Mouse (Mus musculus): ENCODE data around the gene Usp17lc. TPM values are rescaled to one million over a fixed set of nuclear protein-coding genes. Genes with fewer than 3 reads are reported as not detected.
"Not testable (repeated sequence)": the region's sequence is repeated elsewhere in the genome, so short reads cannot be mapped to it uniquely, and the experiment has no call there.

The Usp17lc gene
- not detected in 2 replicates for polyA plus RNA-seq (2015; fragmentation: Nextera tagmentation; extraction: Ambion mirVana)

DNA sequence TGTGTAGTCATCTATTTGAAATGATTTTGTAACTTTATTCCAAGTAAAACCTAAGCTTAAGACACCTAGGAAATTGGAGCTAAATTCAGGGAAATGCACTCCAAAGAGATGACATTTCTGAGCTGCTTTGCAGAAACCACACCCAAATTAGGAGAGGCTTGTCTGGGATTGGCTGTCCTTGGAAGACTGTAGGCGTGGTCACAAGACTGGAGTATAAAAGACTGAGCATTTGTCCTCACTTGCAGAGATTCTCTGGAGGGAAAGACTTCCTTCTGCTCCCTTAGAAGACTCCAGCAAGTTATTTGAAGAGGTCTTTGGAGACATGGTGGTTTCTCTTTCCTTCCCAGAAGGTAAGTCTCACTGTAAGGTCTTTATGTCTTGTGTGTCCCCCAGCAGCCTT lies at the start of gene Usp17lc:
Gene Usp17lc (plus strand): TSS at position 301 of the 400 bp plus-strand sequence.
- not testable (repeated sequence) for H3K9me3 ChIP-seq; H3K36me3 ChIP-seq (replicated peaks); H3K27ac ChIP-seq; ATAC-seq (replicated peaks); H3K4me3 ChIP-seq; H3K4me1 ChIP-seq; H3K4me2 ChIP-seq; H3K9ac ChIP-seq; H3K27me3 ChIP-seq (replicated peaks)
- 58% methylated on average over 1 of the region's 1 CpGs for WGBS

DNA sequence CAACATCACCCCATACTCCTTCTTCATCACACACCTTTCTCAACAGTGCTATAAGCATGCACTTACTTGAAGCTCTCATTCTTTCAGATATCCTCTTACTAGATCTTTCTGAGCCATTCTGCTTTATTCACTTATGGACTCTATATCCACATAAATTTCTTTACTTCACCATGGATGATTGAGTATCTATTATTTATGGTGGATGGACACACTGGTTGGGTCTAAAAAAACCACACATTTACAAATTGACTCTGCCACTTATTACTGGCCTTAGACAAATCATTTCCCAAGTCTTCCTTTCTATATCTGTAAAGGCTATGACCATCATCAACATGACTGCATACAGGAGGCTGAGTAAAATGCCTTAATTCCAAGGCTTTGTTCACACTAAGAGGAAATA lies 28.8 kb upstream of the Usp17lc start, which contains the start of gene Olfr603:
Gene Olfr603 (minus strand): TSS at position 101 of the 400 bp plus-strand sequence.
- H3K36me3 ChIP-seq (replicated peaks) = no peaks in the 10 kb centered on the region
- H3K27me3 ChIP-seq (replicated peaks) = no peaks in the 10 kb centered on the region
- H3K27ac ChIP-seq = no peak within 1 kb of the TSS
- no peak within 1 kb of the TSS for H3K9ac ChIP-seq
- no peaks in the 10 kb centered on the region for H3K4me1 ChIP-seq
- H3K4me3 ChIP-seq = no peak within 1 kb of the TSS
- H3K9me3 ChIP-seq = no peaks in the 10 kb centered on the region
- ATAC-seq (replicated peaks) = no peak
- H3K4me2 ChIP-seq = no peak within 1 kb of the TSS

DNA sequence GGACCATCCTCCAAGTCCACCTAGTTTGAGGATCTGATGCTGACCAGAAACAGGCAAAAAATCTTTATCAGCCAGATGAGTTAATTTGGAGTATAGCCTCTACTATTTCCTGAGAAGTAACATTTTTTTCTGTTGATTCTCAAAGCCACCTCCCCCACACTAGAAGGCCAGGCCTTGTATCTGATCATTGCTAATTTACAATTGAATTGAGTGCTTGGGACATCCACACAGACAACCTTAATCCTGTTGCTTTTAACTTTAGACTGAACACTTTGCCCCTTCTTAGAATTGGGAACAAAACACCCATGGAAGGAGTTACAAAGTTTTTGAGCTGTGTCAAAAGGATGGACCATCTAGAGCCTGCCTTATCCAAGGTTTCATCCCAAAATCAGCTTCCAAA lies 17.1 kb upstream of the Usp17lc start:
- ATAC-seq (replicated peaks) = no peak
- H3K27me3 ChIP-seq (replicated peaks) = no peaks in the 10 kb centered on the region
- H3K4me3 ChIP-seq = no peak overlapping the region
- no peak overlapping the region for H3K4me2 ChIP-seq
- H3K9me3 ChIP-seq = no peaks in the 10 kb centered on the region
- no peak overlapping the region for H3K9ac ChIP-seq
- no peaks in the 10 kb centered on the region for H3K36me3 ChIP-seq (replicated peaks)
- no peaks in the 10 kb centered on the region for H3K4me1 ChIP-seq
- no peak overlapping the region for H3K27ac ChIP-seq

DNA sequence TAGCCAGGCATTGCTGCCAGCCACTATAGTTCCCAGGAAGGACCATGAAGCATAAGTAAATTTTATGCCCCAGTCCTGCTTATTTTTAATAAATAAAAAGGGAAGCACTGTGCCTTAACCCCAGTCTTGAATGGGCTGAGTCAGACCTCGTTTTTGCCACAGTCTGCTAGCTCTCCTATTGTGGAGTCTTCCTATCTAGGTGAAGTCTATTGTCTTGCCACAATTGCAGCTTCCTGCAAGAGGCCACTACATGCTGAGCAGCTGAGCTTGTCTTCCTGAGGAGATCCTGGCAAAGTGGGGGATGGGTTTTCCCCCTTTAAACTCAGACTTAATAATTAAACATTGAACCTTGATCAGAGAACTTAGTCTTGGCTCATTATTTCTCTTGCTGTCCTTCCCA lies 15.9 kb upstream of the Usp17lc start:
- Histone ChIP-seq H3K9me3 (no peaks in the 10 kb centered on the region), H3K36me3 (replicated peaks) (no peaks in the 10 kb centered on the region), H3K4me1 (no peaks in the 10 kb centered on the region), H3K27me3 (replicated peaks) (no peaks in the 10 kb centered on the region), H3K4me2 (no peak overlapping the region), H3K4me3 (no peak overlapping the region), H3K27ac (no peak overlapping the region), H3K9ac (no peak overlapping the region)
- ATAC-seq (replicated peaks) = no peak
- 0% methylated on average over 1 of the region's 1 CpGs for WGBS

DNA sequence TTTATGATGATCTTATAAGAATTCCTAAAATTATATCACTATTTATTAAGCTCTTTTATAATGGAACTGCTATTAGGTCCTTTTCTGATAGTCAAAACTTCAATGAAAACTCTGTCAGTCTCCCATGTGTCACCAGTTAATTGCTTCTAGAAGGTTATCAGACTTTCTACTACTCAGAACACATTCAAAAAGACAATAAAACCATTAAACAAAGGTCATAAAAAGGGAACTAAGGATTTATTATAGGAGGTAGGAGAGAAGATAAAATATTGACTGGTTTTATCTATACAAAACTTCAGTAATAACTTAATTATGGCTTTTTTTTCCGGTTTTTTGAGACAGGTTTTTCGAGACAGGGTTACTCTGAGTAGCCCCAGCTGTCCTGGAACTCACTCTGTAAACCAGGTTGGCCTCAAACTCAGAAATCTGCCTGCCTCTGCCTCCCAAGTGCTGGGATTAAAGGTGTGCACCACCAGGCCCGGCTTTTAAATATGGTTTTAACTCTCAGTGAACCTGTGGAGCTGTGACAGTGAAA lies 8.3 kb upstream of the Usp17lc start:
- ATAC-seq (replicated peaks); H3K27ac ChIP-seq; H3K9ac ChIP-seq; H3K4me3 ChIP-seq; H3K27me3 ChIP-seq (replicated peaks); H3K4me2 ChIP-seq; H3K4me1 ChIP-seq; H3K9me3 ChIP-seq; H3K36me3 ChIP-seq (replicated peaks): not testable (repeated sequence)
- WGBS = 76% methylated on average over 3 of the region's 3 CpGs

DNA sequence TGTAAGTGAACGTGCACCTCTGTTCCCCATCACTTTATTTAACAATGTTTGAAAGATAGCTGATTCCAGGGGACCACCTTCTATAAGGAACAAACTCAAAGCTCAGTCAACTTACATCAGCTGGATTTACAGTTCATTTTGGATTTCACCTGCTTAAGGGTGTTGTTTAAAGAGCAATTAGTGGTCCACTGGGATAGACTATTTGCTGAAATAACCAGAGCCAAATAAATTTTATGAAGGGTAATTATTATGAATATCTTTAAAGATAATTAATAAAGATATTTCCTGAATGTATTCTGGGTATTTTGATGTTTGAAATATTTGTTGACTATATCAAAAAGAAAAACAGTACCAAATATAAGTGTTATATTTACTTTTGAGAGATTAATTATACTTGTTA lies 30.5 kb downstream of the Usp17lc start, which contains the start of gene Olfr605:
Gene Olfr605 (minus strand): TSS at position 101 of the 400 bp plus-strand sequence.
- no peak for ATAC-seq (replicated peaks)
- Histone ChIP-seq H3K9me3 (no peaks in the 10 kb centered on the region), H3K4me2 (no peak within 1 kb of the TSS), H3K27ac (no peak within 1 kb of the TSS), H3K9ac (no peak within 1 kb of the TSS), H3K4me3 (no peak within 1 kb of the TSS), H3K4me1 (no peaks in the 10 kb centered on the region), H3K27me3 (replicated peaks) (no peaks in the 10 kb centered on the region), H3K36me3 (replicated peaks) (no peaks in the 10 kb centered on the region)
- WGBS = 93% methylated on average over 1 of the region's 1 CpGs

DNA sequence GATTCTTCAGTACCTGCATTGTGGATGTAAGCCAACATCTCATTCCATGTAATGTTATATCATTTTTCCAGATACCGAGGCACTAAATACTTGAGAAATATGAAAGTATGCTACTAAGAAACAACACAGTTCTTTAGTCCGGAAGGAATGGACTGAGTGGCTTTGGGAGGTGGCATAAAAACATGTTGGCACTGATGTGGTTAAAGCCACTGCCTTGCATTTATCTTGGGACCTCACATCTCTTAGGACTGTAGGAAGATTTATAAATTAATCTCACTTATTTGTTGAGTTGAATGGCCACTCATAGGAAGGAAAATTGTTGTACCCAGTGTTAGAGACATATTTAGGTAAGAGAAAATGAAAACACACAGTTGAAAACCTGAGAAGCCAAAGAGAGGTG lies 33.9 kb downstream of the Usp17lc start, which contains the start of gene Olfr606:
Gene Olfr606 (plus strand): TSS at position 301 of the 400 bp plus-strand sequence.
- WGBS = 95% methylated on average over 2 of the region's 2 CpGs

DNA sequence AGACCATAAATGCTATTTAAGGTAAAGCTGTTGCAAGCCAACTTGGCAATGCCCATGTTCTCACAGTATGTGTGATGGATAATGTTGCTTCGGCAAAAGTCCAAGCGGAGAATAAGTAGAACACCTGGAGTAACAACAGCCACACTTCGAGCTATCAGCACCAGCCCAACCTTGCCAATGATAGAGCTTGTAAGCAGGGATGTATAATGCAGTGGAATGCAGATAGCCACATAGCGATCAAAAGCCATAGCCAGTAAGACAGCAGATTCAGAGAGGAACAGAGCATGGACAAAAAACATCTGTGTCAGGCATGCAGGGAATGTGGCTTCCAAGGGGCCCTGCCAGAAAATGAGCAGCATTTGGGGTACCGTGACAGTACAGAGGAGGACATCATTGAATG lies 45.7 kb downstream of the Usp17lc start:
- WGBS = 94% methylated on average over 5 of the region's 5 CpGs
- H3K36me3 ChIP-seq (replicated peaks) = no peaks in the 10 kb centered on the region
- no peaks in the 10 kb centered on the region for H3K4me1 ChIP-seq
- no peak for ATAC-seq (replicated peaks)
- H3K4me3 ChIP-seq = no peak overlapping the region
- no peak overlapping the region for H3K4me2 ChIP-seq
- no peak overlapping the region for H3K9ac ChIP-seq
- no peaks in the 10 kb centered on the region for H3K9me3 ChIP-seq
- H3K27me3 ChIP-seq (replicated peaks) = no peaks in the 10 kb centered on the region
- no peak overlapping the region for H3K27ac ChIP-seq

More for the DNA sequence above, 33.9 kb downstream of the Usp17lc start, which contains the start of gene Olfr606:
- Histone ChIP-seq H3K9ac (no peak within 1 kb of the TSS), H3K4me2 (no peak within 1 kb of the TSS), H3K27ac (no peak within 1 kb of the TSS), H3K9me3 (no peaks in the 10 kb centered on the region), H3K27me3 (replicated peaks) (no peaks in the 10 kb centered on the region), H3K4me1 (no peaks in the 10 kb centered on the region), H3K36me3 (replicated peaks) (no peaks in the 10 kb centered on the region), H3K4me3 (no peak within 1 kb of the TSS)
- ATAC-seq (replicated peaks) = no peak

Small RNA genes within 50 kb of the gene (microRNA-seq; reads per million reads assigned to microRNA genes)
- not detected for gene Gm25774

Other genes starting within 250 kb of the Usp17lc start
- gene Olfr591, start 236.7 kb upstream of the Usp17lc start, polyA plus RNA-seq (2015; fragmentation: Nextera tagmentation; extraction: Ambion mirVana) = not detected in 2 replicates
- not detected in 2 replicates for gene Olfr592, start 230.3 kb upstream of the Usp17lc start, polyA plus RNA-seq (2015; fragmentation: Nextera tagmentation; extraction: Ambion mirVana)
- gene Olfr593, start 203.2 kb upstream of the Usp17lc start, polyA plus RNA-seq (2015; fragmentation: Nextera tagmentation; extraction: Ambion mirVana) = not detected in 2 replicates
- not detected in 2 replicates for gene Olfr594, start 198.1 kb upstream of the Usp17lc start, polyA plus RNA-seq (2015; fragmentation: Nextera tagmentation; extraction: Ambion mirVana)
- not detected in 2 replicates for gene Usp17ld, start 162.6 kb upstream of the Usp17lc start, polyA plus RNA-seq (2015; fragmentation: Nextera tagmentation; extraction: Ambion mirVana)
- not detected in 2 replicates for gene Olfr596, start 109.4 kb upstream of the Usp17lc start, polyA plus RNA-seq (2015; fragmentation: Nextera tagmentation; extraction: Ambion mirVana)
- not detected in 2 replicates for gene Olfr597, start 98.8 kb upstream of the Usp17lc start, polyA plus RNA-seq (2015; fragmentation: Nextera tagmentation; extraction: Ambion mirVana)
- not detected in 2 replicates for gene Olfr598, start 91.5 kb upstream of the Usp17lc start, polyA plus RNA-seq (2015; fragmentation: Nextera tagmentation; extraction: Ambion mirVana)
- not detected in 2 replicates for gene Olfr599, start 79.2 kb upstream of the Usp17lc start, polyA plus RNA-seq (2015; fragmentation: Nextera tagmentation; extraction: Ambion mirVana)
- gene Olfr600, start 65.4 kb upstream of the Usp17lc start, polyA plus RNA-seq (2015; fragmentation: Nextera tagmentation; extraction: Ambion mirVana) = not detected in 2 replicates
- not detected in 2 replicates for gene Olfr601, start 52.4 kb upstream of the Usp17lc start, polyA plus RNA-seq (2015; fragmentation: Nextera tagmentation; extraction: Ambion mirVana)
- not detected in 2 replicates for gene Olfr603, start 28.9 kb upstream of the Usp17lc start, polyA plus RNA-seq (2015; fragmentation: Nextera tagmentation; extraction: Ambion mirVana)
- gene Olfr605, start 30.4 kb downstream of the Usp17lc start, polyA plus RNA-seq (2015; fragmentation: Nextera tagmentation; extraction: Ambion mirVana) = not detected in 2 replicates
- gene Olfr606, start 34.0 kb downstream of the Usp17lc start, polyA plus RNA-seq (2015; fragmentation: Nextera tagmentation; extraction: Ambion mirVana) = not detected in 2 replicates
- not detected in 2 replicates for gene Olfr607, start 49.1 kb downstream of the Usp17lc start, polyA plus RNA-seq (2015; fragmentation: Nextera tagmentation; extraction: Ambion mirVana)
- gene Olfr608, start 54.8 kb downstream of the Usp17lc start, polyA plus RNA-seq (2015; fragmentation: Nextera tagmentation; extraction: Ambion mirVana) = not detected in 2 replicates
- gene Olfr609, start 83.0 kb downstream of the Usp17lc start, polyA plus RNA-seq (2015; fragmentation: Nextera tagmentation; extraction: Ambion mirVana) = not detected in 2 replicates
- gene Olfr610, start 97.0 kb downstream of the Usp17lc start, polyA plus RNA-seq (2015; fragmentation: Nextera tagmentation; extraction: Ambion mirVana) = not detected in 2 replicates
- gene Olfr611, start 105.8 kb downstream of the Usp17lc start, polyA plus RNA-seq (2015; fragmentation: Nextera tagmentation; extraction: Ambion mirVana) = not detected in 2 replicates
- gene Olfr612, start 127.6 kb downstream of the Usp17lc start, polyA plus RNA-seq (2015; fragmentation: Nextera tagmentation; extraction: Ambion mirVana) = not detected in 2 replicates
- not detected in 2 replicates for gene Olfr613, start 133.0 kb downstream of the Usp17lc start, polyA plus RNA-seq (2015; fragmentation: Nextera tagmentation; extraction: Ambion mirVana)
- not detected in 2 replicates for gene Olfr615, start 141.0 kb downstream of the Usp17lc start, polyA plus RNA-seq (2015; fragmentation: Nextera tagmentation; extraction: Ambion mirVana)
- not detected in 2 replicates for gene Olfr616, start 154.1 kb downstream of the Usp17lc start, polyA plus RNA-seq (2015; fragmentation: Nextera tagmentation; extraction: Ambion mirVana)
- gene Olfr617, start 158.0 kb downstream of the Usp17lc start, polyA plus RNA-seq (2015; fragmentation: Nextera tagmentation; extraction: Ambion mirVana) = not detected in 2 replicates
- 0.18 TPM in 1 of 2 replicates, not detected in the other for gene Olfr618, start 175.0 kb downstream of the Usp17lc start, polyA plus RNA-seq (2015; fragmentation: Nextera tagmentation; extraction: Ambion mirVana)
- gene Olfr619, start 185.5 kb downstream of the Usp17lc start, polyA plus RNA-seq (2015; fragmentation: Nextera tagmentation; extraction: Ambion mirVana) = not detected in 2 replicates
- gene Olfr620, start 197.5 kb downstream of the Usp17lc start, polyA plus RNA-seq (2015; fragmentation: Nextera tagmentation; extraction: Ambion mirVana) = not detected in 2 replicates
- gene Olfr622, start 227.6 kb downstream of the Usp17lc start, polyA plus RNA-seq (2015; fragmentation: Nextera tagmentation; extraction: Ambion mirVana) = not detected in 2 replicates
- gene Olfr623, start 248.6 kb downstream of the Usp17lc start, polyA plus RNA-seq (2015; fragmentation: Nextera tagmentation; extraction: Ambion mirVana) = not detected in 2 replicates